Mouse (Mus musculus) G1E (cell line): ENCODE measurements around the gene Actr1a. TPM values are rescaled to one million over a fixed set of nuclear protein-coding genes. Genes with fewer than 3 reads are reported as not detected.

Source experiments
- ATAC-seq: 2 replicates; pipeline ENCODE4 v1.8.0; 2016; ENCODE audit warnings: mild to moderate bottlenecking; ENCODE audit not compliant: insufficient number of reproducible peaks, poor library complexity, low FRiP score, severe bottlenecking; ENCODE audit errors: extremely low read depth
- DNase-seq: peaks from one replicate; pipeline ENCODE4 v3.0.0; 2012; ENCODE audit warnings: low spot score
- H3K27me3 ChIP-seq: 2 replicates; pipeline ENCODE4 v1.6.1; 2012; ENCODE audit warnings: mild to moderate bottlenecking, low read length, inconsistent platforms; ENCODE audit not compliant: insufficient read depth
- H3K36me3 ChIP-seq: replicated peaks from 2 replicates; pipeline ENCODE3; 2012; ENCODE audit warnings: mild to moderate bottlenecking, inconsistent platforms
- H3K4me1 ChIP-seq: 2 replicates; pipeline ENCODE4 v1.6.1; 2012; ENCODE audit warnings: low read depth, low read length, inconsistent platforms, mixed read lengths; ENCODE audit not compliant: insufficient read depth
- H3K4me3 ChIP-seq: 2 replicates; pipeline ENCODE4 v1.5.1; 2012; ENCODE audit warnings: low read depth, mild to moderate bottlenecking, inconsistent platforms, low read length, moderate library complexity, mixed read lengths
- H3K9me3 ChIP-seq: replicated peaks from 2 replicates; pipeline ENCODE4 v1.6.1; 2012; ENCODE audit warnings: inconsistent platforms
- CTCF ChIP-seq: IDR thresholded peaks from 2 replicates; pipeline ENCODE4 v1.5.1; 2012; ENCODE audit warnings: low read depth, low read length, inconsistent platforms, mixed read lengths
- GATA1 ChIP-seq: IDR thresholded peaks from 2 replicates; pipeline ENCODE4 v1.6.1; 2012; ENCODE audit warnings: borderline replicate concordance, low read length, inconsistent platforms, mixed read lengths
- GATA2 ChIP-seq: IDR thresholded peaks from 2 replicates; pipeline ENCODE4 v1.6.1; 2012; ENCODE audit warnings: low read depth, low read length, inconsistent platforms, borderline replicate concordance
- POLR2AphosphoS5 ChIP-seq: IDR thresholded peaks from 2 replicates; pipeline ENCODE4 v1.6.1; 2012; ENCODE audit warnings: low read depth, low read length, inconsistent platforms; ENCODE audit not compliant: insufficient replicate concordance
- TAL1 ChIP-seq: conservative IDR thresholded peaks from 2 replicates; pipeline ENCODE4 v1.6.1; 2012; ENCODE audit warnings: low read depth, low read length, inconsistent platforms, mixed read lengths
- polyA plus RNA-seq: library from polyadenylated mRNA; stranded (reverse); fragments of >175 nt; gene quantifications from 2 replicates; pipeline ENCODE4 v1.2.3, GENCODE M21; 2012
- total RNA-seq, 2 experiments: library from RNA; stranded (forward) in 1 of 2; stranded (reverse) in 1 of 2; fragments of 200-1000 nt in 1 of 2; fragments of >200 nt in 1 of 2; fragmentation: Nextera tagmentation in 1 of 2; gene quantifications; 2 replicates each; pipeline ENCODE4 v1.2.3; 2014 to 2017

The Actr1a gene
- total and polyA plus RNA-seq, 3 experiments, result 24.3 to 92.4 (median 84.5) TPM

GRCm38 (mm10) chr19:46358381-46358780, 37.2 kb downstream of the Actr1a start:
- DNase-seq (no peak), ATAC-seq (no peak)
- TF ChIP-seq GATA2 (no peak), CTCF (no peak), GATA1 (no peak), TAL1 (no peak), POLR2AphosphoS5 (no peak)
- peaks cover 12% of the 10 kb centered on the region for H3K4me1 ChIP-seq
- no peaks in the 10 kb centered on the region for H3K9me3 ChIP-seq
- peaks cover 54% of the 10 kb centered on the region for H3K27me3 ChIP-seq
- H3K4me3 ChIP-seq, result no peak overlapping the region
- H3K36me3 ChIP-seq, result no peaks in the 10 kb centered on the region

- Histone ChIP-seq H3K4me3 (no peak overlapping the region), H3K36me3 (no peaks in the 10 kb centered on the region), H3K9me3 (no peaks in the 10 kb centered on the region), H3K4me1 (peaks cover 17% of the 10 kb centered on the region), H3K27me3 (peaks cover 57% of the 10 kb centered on the region)
- DNase-seq (no peak), ATAC-seq (no peak)
- TF ChIP-seq TAL1, result no peak
- no peak for TF ChIP-seq POLR2AphosphoS5
- no peak for TF ChIP-seq GATA1
- no peak for TF ChIP-seq CTCF
- TF ChIP-seq GATA2, result no peak
These were observed 37.9 kb downstream of the Actr1a start for GRCm38 (mm10) chr19:46357344-46358280.

- TF ChIP-seq CTCF, result no peak
- no peak for TF ChIP-seq GATA2
- no peak for TF ChIP-seq POLR2AphosphoS5
- no peak for TF ChIP-seq TAL1
- no peak for TF ChIP-seq GATA1
- peak; percentile 17 for DNase-seq
These were observed 38.8 kb downstream of the Actr1a start for GRCm38 (mm10) chr19:46356701-46357138.

DNA sequence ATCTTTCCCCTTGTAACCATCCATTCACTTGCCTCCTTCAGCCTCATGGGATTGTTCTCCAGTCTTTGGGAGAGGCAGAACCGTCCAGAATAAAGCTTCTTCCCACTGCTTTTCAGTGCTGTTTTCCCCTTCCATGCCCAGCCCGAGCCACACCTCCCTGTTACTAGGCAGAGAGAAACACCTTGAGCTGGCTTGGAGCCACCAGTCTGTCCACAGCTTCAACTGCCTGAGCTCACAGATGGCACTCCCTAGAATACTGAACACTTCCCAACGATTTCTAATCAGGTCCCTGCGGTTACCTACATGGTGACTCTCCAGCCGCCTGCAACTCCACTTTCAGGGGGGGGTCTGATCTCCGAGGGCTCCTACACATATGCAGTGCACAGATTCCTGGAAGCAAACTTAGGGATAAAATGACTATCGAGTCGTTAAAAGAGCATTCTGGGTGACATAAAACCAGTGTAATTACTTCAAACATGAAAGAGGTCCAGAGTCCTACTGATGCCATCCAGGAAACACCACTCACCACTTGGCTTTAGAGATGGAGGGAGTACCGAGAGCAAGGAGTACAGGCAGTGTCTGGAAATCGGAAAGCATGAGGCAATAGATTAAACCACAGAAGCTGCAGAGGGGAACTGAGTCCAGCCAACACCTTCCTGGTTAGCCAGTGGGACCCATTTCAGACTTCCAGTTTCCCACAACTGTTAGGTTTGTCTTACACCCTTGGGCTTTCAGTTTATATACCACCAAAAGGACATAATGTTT, 45.2 kb downstream of the Actr1a start, which contains the start of gene 2310034G01Rik:
Gene 2310034G01Rik (minus strand): TSS at position 135 of the 765 bp plus-strand sequence.
- ATAC-seq, result no peak
- H3K27me3 ChIP-seq, result peaks cover 47% of the 10 kb centered on the region

More at GRCm38 (mm10) chr19:46356701-46357138, 38.8 kb downstream of the Actr1a start:
- peak overlapping the region; percentile 46; the same call in 1 of the 2 replicates for H3K4me3 ChIP-seq
- H3K27me3 ChIP-seq, result peaks cover 56% of the 10 kb centered on the region
- H3K4me1 ChIP-seq, result peaks cover 17% of the 10 kb centered on the region
- no peaks in the 10 kb centered on the region for H3K9me3 ChIP-seq
- no peaks in the 10 kb centered on the region for H3K36me3 ChIP-seq
- no peak for ATAC-seq

DNA sequence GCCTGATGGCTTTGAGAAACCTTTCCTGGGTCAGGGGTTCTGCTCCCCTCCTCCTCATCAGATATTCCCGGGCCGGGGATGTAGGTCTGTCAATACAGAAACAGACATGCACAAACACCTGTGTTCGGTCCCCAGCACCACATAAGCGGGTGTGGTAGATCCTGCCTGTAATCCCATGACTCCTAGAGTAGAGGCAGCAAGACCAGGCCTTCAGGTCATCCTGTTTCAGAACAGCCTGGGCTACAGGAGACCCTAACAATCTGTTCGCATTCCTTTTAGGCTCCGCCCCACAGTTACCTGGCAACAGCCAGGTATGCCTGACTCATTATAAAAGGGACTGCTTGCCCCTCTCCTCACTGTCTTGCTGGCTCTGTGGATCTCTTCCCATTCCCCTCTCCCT, 46.0 kb downstream of the Actr1a start:
- no peak overlapping the region for H3K4me3 ChIP-seq
- H3K9me3 ChIP-seq, result peaks cover 5% of the 10 kb centered on the region; the same call in 1 of the 2 replicates
- peaks cover 47% of the 10 kb centered on the region for H3K27me3 ChIP-seq
- ATAC-seq (no peak), DNase-seq (no peak)
- peaks cover 2% of the 10 kb centered on the region for H3K36me3 ChIP-seq
- H3K4me1 ChIP-seq, result peaks cover 23% of the 10 kb centered on the region
- TF ChIP-seq GATA1 (no peak), TAL1 (no peak)

More for the DNA sequence above, 45.2 kb downstream of the Actr1a start, which contains the start of gene 2310034G01Rik:
- Histone ChIP-seq H3K9me3 (peaks cover 5% of the 10 kb centered on the region; the same call in 1 of the 2 replicates), H3K4me3 (no peak within 1 kb of the TSS), H3K36me3 (peaks cover 2% of the 10 kb centered on the region), H3K4me1 (peaks cover 16% of the 10 kb centered on the region)
- no peak for DNase-seq
- TF ChIP-seq GATA2 (no peak), CTCF (no peak)

DNA sequence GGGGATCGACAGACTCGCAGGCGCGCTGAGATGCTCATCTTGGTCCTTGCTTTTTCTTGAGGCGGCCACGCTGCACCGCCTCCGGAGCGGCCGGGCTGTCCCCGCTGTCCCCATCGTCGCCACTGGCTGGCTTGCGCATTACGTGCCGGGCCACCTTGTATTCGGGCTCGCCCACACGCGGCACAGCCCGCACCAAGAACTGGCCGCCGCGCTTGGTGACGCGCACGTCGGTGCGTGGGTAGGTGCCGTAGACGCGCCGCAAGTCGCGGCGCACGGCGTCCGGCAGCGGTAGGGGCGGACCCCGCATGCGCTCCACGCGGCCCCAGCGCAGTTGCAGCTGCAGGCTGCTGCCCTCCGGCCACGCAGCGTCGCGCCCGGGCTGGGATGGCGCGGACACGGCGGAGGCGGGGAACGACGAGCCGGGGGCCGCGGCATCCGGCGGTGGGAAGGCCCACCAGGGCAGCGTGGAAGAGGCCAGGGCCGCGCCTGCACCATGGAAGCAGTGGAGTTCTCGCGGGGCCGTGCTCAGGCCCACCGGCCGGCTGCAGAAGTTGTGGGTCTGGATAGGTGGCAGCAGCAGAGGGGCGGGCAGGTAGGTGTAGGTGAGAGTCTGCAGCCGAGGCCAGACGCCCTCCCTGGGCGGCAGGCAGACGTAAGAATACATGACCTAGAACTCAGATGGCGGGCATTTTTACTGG, 46.6 kb downstream of the Actr1a start:
- TF ChIP-seq GATA2 (no peak), CTCF (no peak), TAL1 (no peak), POLR2AphosphoS5 (no peak), GATA1 (no peak)
- H3K4me1 ChIP-seq, result peaks cover 29% of the 10 kb centered on the region
- DNase-seq (no peak), ATAC-seq (no peak)
- peaks cover 5% of the 10 kb centered on the region; the same call in 1 of the 2 replicates for H3K9me3 ChIP-seq
- H3K27me3 ChIP-seq, result peaks cover 43% of the 10 kb centered on the region
- H3K36me3 ChIP-seq, result peaks cover 2% of the 10 kb centered on the region
- peak overlapping the region; percentile 42; the same call in 1 of the 2 replicates for H3K4me3 ChIP-seq
